Mouse (Mus musculus) neural tube, embryonic 12.5 days (tissue): Measurements from ENCODE around the gene Med28. TPM values are rescaled to one million over a fixed set of nuclear protein-coding genes. Genes with fewer than 3 reads are reported as not detected.

ENCODE experiments used
- ATAC-seq: fragments of 200-750 bp; cut with Nextera tagmentation; 2 replicates; pipeline ENCODE4 v1.8.0; 2017; ENCODE audit warnings: low read depth, mild to moderate bottlenecking, moderate TSS enrichment, moderate library complexity; ENCODE audit not compliant: low FRiP score
- H3K27ac ChIP-seq: fragments of 300-500 bp; sonication (generic); 2 replicates; pipeline ENCODE4 v1.5.1; 2016
- H3K27me3 ChIP-seq: fragments of 300-500 bp; sonication (generic); replicated peaks from 2 replicates; pipeline ENCODE4 v1.6.1; 2016; ENCODE audit warnings: mild to moderate bottlenecking
- H3K36me3 ChIP-seq: fragments of 300-500 bp; sonication (generic); 2 replicates; pipeline ENCODE4 v1.6.1; 2016; ENCODE audit warnings: mild to moderate bottlenecking
- H3K4me1 ChIP-seq: fragments of 300-500 bp; sonication (generic); 2 replicates; pipeline ENCODE4 v1.6.1; 2016
- H3K4me2 ChIP-seq: fragments of 300-500 bp; sonication (generic); replicated peaks from 2 replicates; pipeline ENCODE4 v1.6.1; 2016; ENCODE audit warnings: mild to moderate bottlenecking
- H3K4me3 ChIP-seq: fragments of 300-500 bp; sonication (generic); 2 replicates; pipeline ENCODE4 v1.5.1; 2016
- H3K9ac ChIP-seq: fragments of 300-500 bp; sonication (generic); 2 replicates; pipeline ENCODE4 v1.6.1; 2016; ENCODE audit warnings: mild to moderate bottlenecking
- H3K9me3 ChIP-seq: fragments of 300-500 bp; sonication (generic); 2 replicates; pipeline ENCODE4 v1.6.1; 2016; ENCODE audit warnings: mild to moderate bottlenecking
- WGBS: fragments of 180-500 bp; shearing (Covaris S2); methylation state at CpG from one replicate; pipeline ENCODE4 v1.1.7; 2016; 5-methylcytosine and 5-hydroxymethylcytosine counted together
- polyA plus RNA-seq: library from polyadenylated mRNA; unstranded; fragments of >200 nt; fragmentation: Nextera tagmentation; extraction: Ambion mirVana; gene quantifications from 2 replicates; pipeline ENCODE4 v1.2.1, GENCODE M21; 2016

Gene Med28
- polyA plus RNA-seq, 1 experiment from 2014 or later: 257 TPM

DNA sequence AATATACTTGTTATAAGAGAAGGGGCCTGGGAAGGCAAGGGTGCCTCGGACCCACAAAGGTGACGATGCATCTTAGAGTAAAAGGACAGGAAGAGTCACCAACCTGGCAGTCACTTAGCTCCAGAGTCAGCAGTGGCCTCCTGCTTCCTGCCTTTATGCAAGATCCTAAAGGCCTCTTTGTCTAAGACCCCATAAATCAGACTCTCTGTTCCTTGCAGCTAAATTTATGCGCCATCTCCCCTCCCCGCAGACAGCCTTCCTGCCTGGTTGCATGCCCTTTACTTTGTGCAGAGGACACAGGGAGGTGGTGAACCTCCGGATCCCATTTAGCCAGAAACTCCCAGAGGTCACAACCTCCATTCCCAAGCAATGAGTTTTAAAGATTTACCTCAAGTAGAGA lies 52.8 kb downstream of the Med28 start:
- Histone ChIP-seq H3K27ac (no peak overlapping the region), H3K4me3 (no peak overlapping the region), H3K4me2 (peak overlapping the region; percentile 28; the same call in 1 of the 2 replicates), H3K27me3 (no peaks in the 10 kb centered on the region), H3K9ac (no peak overlapping the region), H3K9me3 (no peaks in the 10 kb centered on the region), H3K4me1 (peaks cover 14% of the 10 kb centered on the region; the same call in 1 of the 2 replicates), H3K36me3 (no peaks in the 10 kb centered on the region)
- 7% methylated on average over 5 of the region's 5 CpGs for WGBS
- ATAC-seq: peak; percentile 95

DNA sequence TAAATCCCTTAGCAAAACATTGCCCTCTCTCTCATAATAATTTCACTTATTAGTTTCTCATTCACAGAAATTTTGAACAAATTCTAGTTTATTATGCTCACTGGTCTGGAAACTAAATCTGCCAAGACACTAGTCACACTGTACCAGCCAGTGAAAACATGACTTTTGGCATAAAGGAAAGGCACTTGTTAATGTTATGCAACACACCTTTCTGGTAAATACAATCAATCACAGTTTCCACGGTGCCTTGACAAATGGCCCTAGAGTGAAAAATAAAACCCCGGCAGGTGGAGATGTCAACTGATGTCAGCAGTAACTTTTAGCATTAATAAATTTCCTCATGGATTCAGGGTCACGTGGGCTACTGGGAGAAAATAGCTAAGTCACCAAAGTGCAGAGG lies 56.7 kb downstream of the Med28 start:
- Histone ChIP-seq H3K4me3 (no peak overlapping the region), H3K9ac (no peak overlapping the region), H3K36me3 (no peaks in the 10 kb centered on the region), H3K27me3 (no peaks in the 10 kb centered on the region), H3K27ac (no peak overlapping the region), H3K9me3 (no peaks in the 10 kb centered on the region), H3K4me2 (no peak overlapping the region), H3K4me1 (peaks cover 14% of the 10 kb centered on the region; the same call in 1 of the 2 replicates)
- whole genome bisulfite sequencing: 63% methylated on average over 3 of the region's 3 CpGs
- no peak for ATAC-seq

DNA sequence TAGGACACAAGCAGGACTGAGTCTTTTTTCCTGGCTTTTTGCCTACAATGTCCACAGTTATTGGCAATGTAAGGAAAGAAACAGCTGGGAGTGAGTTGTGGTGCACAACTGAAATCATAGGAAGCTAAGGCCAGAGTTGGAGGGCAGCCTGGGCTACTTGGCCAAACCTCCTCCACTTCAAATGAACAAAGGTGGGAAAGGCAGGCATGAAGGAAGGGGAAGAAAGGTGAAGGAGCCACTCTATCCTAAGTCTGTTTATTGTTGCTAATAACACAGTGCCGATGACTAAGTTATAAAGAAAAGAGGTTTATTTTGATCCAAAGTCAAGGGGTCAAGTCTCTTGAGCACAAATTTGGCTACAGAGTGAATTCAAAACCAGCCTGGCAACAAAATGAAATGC lies 57.3 kb downstream of the Med28 start:
- no peaks in the 10 kb centered on the region for H3K9me3 ChIP-seq
- no peak overlapping the region for H3K9ac ChIP-seq
- H3K36me3 ChIP-seq: no peaks in the 10 kb centered on the region
- no peak for ATAC-seq
- peaks cover 12% of the 10 kb centered on the region; the same call in 1 of the 2 replicates for H3K4me1 ChIP-seq
- H3K4me3 ChIP-seq: no peak overlapping the region
- H3K27me3 ChIP-seq: no peaks in the 10 kb centered on the region
- H3K27ac ChIP-seq: no peak overlapping the region
- no peak overlapping the region for H3K4me2 ChIP-seq
- 92% methylated on average over 1 of the region's 1 CpGs for WGBS

Other genes with a start within 250 kb of the Med28 start
- gene Qdpr, start 70.0 kb upstream of the Med28 start, polyA plus RNA-seq: 100 and 110 TPM in 2 replicates
- not detected in 2 replicates for gene Clrn2, start 66.5 kb upstream of the Med28 start, polyA plus RNA-seq
- gene Lap3, start 26.9 kb upstream of the Med28 start, polyA plus RNA-seq: 52.3 and 56.0 TPM in 2 replicates
- gene Fam184b, start 119.4 kb downstream of the Med28 start, polyA plus RNA-seq: 1.1 and 1.8 TPM in 2 replicates
- gene Ncapg, start 149.7 kb downstream of the Med28 start, polyA plus RNA-seq: 38.6 and 40.5 TPM in 2 replicates